Mouse (Mus musculus): Measurements from ENCODE around the gene Ccdc40. TPM values are rescaled to one million over a fixed set of nuclear protein-coding genes. Genes with fewer than 3 reads are reported as not detected.
"Not testable (repeated sequence)": the region's sequence is repeated elsewhere in the genome, so short reads cannot be mapped to it uniquely, and the experiment has no call there.

Gene Ccdc40
- total RNA-seq, 2 experiments from 2014 or later: 0.40 to 0.66 TPM

- no peak for DNase-seq
Measured at GRCm38 (mm10) chr11:119237007-119237406, 8.6 kb downstream of the Ccdc40 start.

GRCm38 (mm10) chr11:119237568-119238304 lies 9.4 kb downstream of the Ccdc40 start:
- DNase-seq: peak; percentile 31 to 50

- DNase-seq: peak; percentile 68 to 79
Measured at GRCm38 (mm10) chr11:119238305-119238721, 9.9 kb downstream of the Ccdc40 start.

GRCm38 (mm10) chr11:119239480-119239879 lies 11.1 kb downstream of the Ccdc40 start:
- no peak for DNase-seq

- DNase-seq: not testable (repeated sequence)
Measured at GRCm38 (mm10) chr11:119245543-119245942, 17.2 kb downstream of the Ccdc40 start.

GRCm38 (mm10) chr11:119249011-119249410 lies 20.6 kb downstream of the Ccdc40 start:
- DNase-seq: peak; percentile 49 to 78

GRCm38 (mm10) chr11:119250998-119251397 lies 22.6 kb downstream of the Ccdc40 start:
- DNase-seq: no peak

GRCm38 (mm10) chr11:119252854-119253541 lies 24.6 kb downstream of the Ccdc40 start:
- peak; percentile 39 to 53 for DNase-seq

- not testable (repeated sequence) for DNase-seq
Measured at GRCm38 (mm10) chr11:119256557-119256956, 28.2 kb downstream of the Ccdc40 start.

- no peak for DNase-seq
Measured at GRCm38 (mm10) chr11:119258216-119258571, 29.8 kb downstream of the Ccdc40 start.

- peak; percentile 73 to 79 for DNase-seq
Measured at GRCm38 (mm10) chr11:119258572-119259322, 30.4 kb downstream of the Ccdc40 start.

- no peak for DNase-seq
Measured at GRCm38 (mm10) chr11:119259977-119260376, 31.6 kb downstream of the Ccdc40 start.

- DNase-seq: no peak
Measured at GRCm38 (mm10) chr11:119264413-119264812, 36.0 kb downstream of the Ccdc40 start.

GRCm38 (mm10) chr11:119265811-119266210 lies 37.4 kb downstream of the Ccdc40 start:
- no peak for DNase-seq

- DNase-seq: peak; percentile 34 to 57
Measured at GRCm38 (mm10) chr11:119267241-119267674, 38.9 kb downstream of the Ccdc40 start.

- peak; percentile 95 to 98 for DNase-seq
Measured at GRCm38 (mm10) chr11:119267768-119268556, 39.6 kb downstream of the Ccdc40 start, which contains the start of gene Gaa. Gene Gaa, plus strand, starts transcription at chr11:119267887.

- no peak for DNase-seq
Measured at GRCm38 (mm10) chr11:119268557-119269195, 40.3 kb downstream of the Ccdc40 start.

- DNase-seq: not testable (repeated sequence)
Measured at GRCm38 (mm10) chr11:119272492-119272891, 44.1 kb downstream of the Ccdc40 start.

- no peak for DNase-seq
Measured at GRCm38 (mm10) chr11:119273186-119273930, 45.0 kb downstream of the Ccdc40 start.

- no peak for DNase-seq
Measured at GRCm38 (mm10) chr11:119281030-119281429, 52.7 kb downstream of the Ccdc40 start.
